Mouse (Mus musculus): ENCODE measurements around the gene Slc17a6. TPM values are rescaled to one million over a fixed set of nuclear protein-coding genes. Genes with fewer than 3 reads are reported as not detected.
A peak's percentile ranks its signal among the peaks of the same experiment; 100 is the strongest.
"Not testable (repeated sequence)": the region's sequence is repeated elsewhere in the genome, so short reads cannot be mapped to it uniquely, and the experiment has no call there.

The Slc17a6 gene
- total RNA-seq, 2 experiments from 2014 or later: 26.5 to 36.1 TPM

GRCm38 (mm10) chr7:51632543-51633229 lies 10.9 kb downstream of the Slc17a6 start:
- DNase-seq (ENCODE audit: low spot score in 2 of 2): no peak
- intact Hi-C loops (cut with DNase I): no loop called here

DNA sequence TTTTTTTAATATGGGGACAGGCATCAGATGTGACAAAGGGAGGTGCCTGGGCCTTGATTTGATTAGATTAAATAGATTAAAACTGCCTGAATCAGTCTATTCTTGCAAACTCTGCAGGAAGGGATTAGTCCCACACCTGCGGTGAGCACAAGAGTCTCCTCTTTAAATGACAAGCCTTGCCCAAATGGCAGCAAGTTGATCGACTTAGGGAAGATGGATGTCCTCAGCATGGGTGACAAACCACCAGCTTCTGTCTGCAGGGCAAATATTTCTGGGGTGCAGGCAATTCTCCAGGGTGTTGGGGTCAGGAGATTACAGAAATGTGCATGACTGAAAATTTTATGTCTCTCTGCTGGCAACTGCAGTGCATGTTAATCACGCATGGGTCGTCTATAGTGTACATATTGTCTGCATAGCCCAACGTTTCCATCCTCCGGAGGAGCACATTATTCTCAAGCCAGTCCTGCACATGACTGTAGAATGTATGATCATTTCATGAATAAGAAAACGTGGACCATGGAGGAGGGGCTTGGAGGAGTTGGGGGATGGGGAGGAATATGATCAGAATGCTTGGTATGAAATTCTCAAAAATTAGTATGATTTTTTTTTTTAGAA lies 11.5 kb downstream of the Slc17a6 start:
- intact Hi-C loops (cut with DNase I): no loop called here
- no peak for DNase-seq (ENCODE audit: low spot score in 2 of 2)

GRCm38 (mm10) chr7:51657152-51657551 lies 35.3 kb downstream of the Slc17a6 start:
- no peak for DNase-seq (ENCODE audit: low spot score in 2 of 2)
- intact Hi-C loops (cut with DNase I): no loop called here

- peak; percentile 2 to 3 for DNase-seq (ENCODE audit: low spot score in 2 of 2)
- intact Hi-C loops (cut with DNase I): no loop called here
Observed at GRCm38 (mm10) chr7:51662441-51662840, 40.6 kb downstream of the Slc17a6 start.

DNA sequence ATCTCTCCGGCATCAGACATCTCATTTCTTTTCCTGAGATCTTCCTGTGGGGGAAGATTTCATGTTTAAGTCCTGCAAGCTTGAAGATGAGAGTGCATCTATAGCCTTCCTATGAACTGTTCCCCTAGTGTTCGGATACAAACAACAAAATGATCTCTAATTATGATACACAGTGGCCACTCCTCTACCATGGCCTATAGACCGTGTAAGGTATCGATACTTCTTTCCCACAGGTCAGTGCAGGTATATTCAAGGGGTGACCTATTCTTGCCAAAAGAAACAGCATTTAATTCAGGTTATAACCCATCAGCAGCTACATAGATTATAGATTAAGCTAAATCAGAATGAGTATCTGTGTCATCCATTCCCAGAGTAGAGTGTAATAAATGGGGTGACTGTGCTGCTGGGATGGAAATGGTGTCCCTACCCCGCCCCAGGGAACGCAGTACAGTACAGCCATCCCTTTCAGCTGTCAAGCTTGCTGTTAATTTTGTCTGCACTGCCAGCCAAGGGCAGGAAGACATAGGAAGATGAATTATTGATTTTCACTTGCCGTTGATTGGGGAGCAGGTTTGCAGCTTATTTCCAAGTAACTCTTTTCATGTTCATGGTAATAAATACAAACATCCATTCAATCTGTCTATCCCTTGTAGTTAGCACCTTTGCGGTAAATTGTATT lies 71.9 kb downstream of the Slc17a6 start:
- intact Hi-C loops (cut with DNase I): no loop called here
- DNase-seq (ENCODE audit: low spot score in 2 of 2): no peak

- DNase-seq (ENCODE audit: low spot score in 2 of 2): no peak
- intact Hi-C loops (cut with DNase I): no loop called here
Observed at GRCm38 (mm10) chr7:51694452-51694851, 72.6 kb downstream of the Slc17a6 start.

DNA sequence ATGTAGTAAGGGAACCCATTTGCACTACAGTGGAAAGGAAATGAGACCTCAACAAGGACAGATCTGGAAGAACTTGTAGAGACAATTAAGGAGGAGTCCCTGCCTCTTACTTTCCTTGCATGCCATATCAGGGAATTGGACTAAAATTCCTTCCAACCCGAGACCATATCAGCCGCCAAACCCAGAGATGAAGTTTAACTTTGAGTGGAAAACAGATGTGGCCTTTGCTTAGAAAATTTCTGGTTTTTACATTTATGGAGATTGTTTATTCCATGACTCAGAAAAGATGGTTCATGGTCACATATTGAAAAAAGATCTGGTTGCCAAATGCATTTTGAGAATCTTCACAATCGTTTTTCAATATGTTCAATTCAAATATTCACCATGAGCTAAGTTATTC lies 87.7 kb downstream of the Slc17a6 start:
- intact Hi-C loops (cut with DNase I): no loop called here

GRCm38 (mm10) chr7:51710346-51710745 lies 88.5 kb downstream of the Slc17a6 start:
- intact Hi-C loops (cut with DNase I); DNase-seq (ENCODE audit: low spot score in 2 of 2): not testable (repeated sequence)

More for the DNA sequence above, 87.7 kb downstream of the Slc17a6 start:
- no peak for DNase-seq (ENCODE audit: low spot score in 2 of 2)

DNA sequence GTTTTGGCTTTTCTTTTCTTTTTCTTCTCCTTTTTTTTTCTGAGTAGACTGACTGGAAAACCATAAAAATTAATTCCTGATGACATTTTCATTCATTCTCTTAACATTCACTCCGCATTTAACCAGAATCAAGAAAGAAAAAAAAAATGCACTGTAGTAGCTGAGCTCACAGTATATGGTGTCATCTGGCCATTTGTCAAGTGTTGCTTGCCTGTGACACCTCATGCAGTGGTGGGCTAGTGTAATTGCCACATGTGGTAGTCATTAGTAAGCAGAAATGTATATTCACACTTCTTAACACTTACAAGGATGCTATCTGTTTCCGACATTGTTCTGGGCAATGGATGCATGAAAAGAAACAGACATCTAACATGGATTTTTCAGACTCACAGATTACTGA lies 94.0 kb downstream of the Slc17a6 start:
- intact Hi-C loops (cut with DNase I): no loop called here
- DNase-seq (ENCODE audit: low spot score in 2 of 2): no peak

Other genes with a start within 250 kb of the Slc17a6 start
- under 1 TPM; 0.62 to 0.74 TPM for gene Ano5, start 111.0 kb upstream of the Slc17a6 start, total RNA-seq (2021)
- gene Gas2, start 240.0 kb downstream of the Slc17a6 start, total RNA-seq (2021): 10 to 100 TPM; 13.7 to 17.3 TPM
- gene Fancf, start 240.3 kb downstream of the Slc17a6 start, total RNA-seq (2021): 1 to 10 TPM; 3.7 to 4.7 TPM

All from left cerebral cortex, postnatal 14 days (tissue).